Mouse (Mus musculus) liver, postnatal 0 days (tissue): Measurements from ENCODE around the gene Wnt10b. TPM values are rescaled to one million over a fixed set of nuclear protein-coding genes. Genes with fewer than 3 reads are reported as not detected.

Source experiments
- ATAC-seq: fragments of 200-750 bp; cut with Nextera tagmentation; 2 replicates; pipeline ENCODE4 v1.8.0; 2017; ENCODE audit warnings: mild to moderate bottlenecking, moderate library complexity
- DNase-seq: peaks from one replicate; pipeline ENCODE4 v3.0.0-alpha.2; 2016
- H3K27ac ChIP-seq: fragments of 300-500 bp; sonication (generic); 2 replicates; pipeline ENCODE4 v1.5.1; 2014; ENCODE audit warnings: antibody characterized with exemption, moderate library complexity, mild to moderate bottlenecking, low read depth
- H3K27me3 ChIP-seq: fragments of 300-500 bp; sonication (generic); 2 replicates; pipeline ENCODE4 v1.6.1; 2014; ENCODE audit warnings: low read length, control low read depth, mixed read lengths; ENCODE audit not compliant: insufficient read depth
- H3K36me3 ChIP-seq: fragments of 300-500 bp; sonication (generic); replicated peaks from 2 replicates; pipeline ENCODE4 v1.6.1; 2014; ENCODE audit warnings: mild to moderate bottlenecking, control low read depth, low read length, moderate library complexity, mixed read lengths; ENCODE audit not compliant: insufficient read depth
- H3K4me1 ChIP-seq: fragments of 300-500 bp; sonication (generic); 2 replicates; pipeline ENCODE4 v1.6.1; 2014; ENCODE audit warnings: antibody characterized with exemption, mild to moderate bottlenecking, control low read depth; ENCODE audit not compliant: insufficient read depth
- H3K4me2 ChIP-seq: fragments of 300-500 bp; sonication (generic); 2 replicates; pipeline ENCODE4 v1.6.1; 2014; ENCODE audit warnings: low read depth, mild to moderate bottlenecking, low read length, moderate library complexity, mixed read lengths
- H3K4me3 ChIP-seq: fragments of 300-500 bp; sonication (generic); 2 replicates; pipeline ENCODE4 v1.5.1; 2014; ENCODE audit warnings: low read depth, low read length
- H3K9ac ChIP-seq: fragments of 300-500 bp; sonication (generic); replicated peaks from 2 replicates; pipeline ENCODE4 v1.6.1; 2014; ENCODE audit warnings: mild to moderate bottlenecking, moderate library complexity
- H3K9me3 ChIP-seq: fragments of 300-500 bp; sonication (generic); 2 replicates; pipeline ENCODE4 v1.6.1; 2016; ENCODE audit warnings: mild to moderate bottlenecking, control low read depth, low read length, mixed read lengths
- CTCF ChIP-seq: sonication (generic); IDR thresholded peaks from 2 replicates; pipeline ENCODE4 v1.5.1; 2016; ENCODE audit warnings: antibody characterized with exemption, low read depth
- EP300 ChIP-seq: IDR thresholded peaks from 2 replicates; pipeline ENCODE4 v1.6.1; 2016; ENCODE audit warnings: antibody characterized with exemption, low read depth, mild to moderate bottlenecking
- WGBS: fragments of 180-500 bp; shearing (Covaris S2); extraction: QIAGEN DNeasy Blood & Tissue Kit; methylation state at CpG from one replicate; pipeline ENCODE4 v1.1.7; 2014; ENCODE audit not compliant: insufficient replicate concordance; 5-methylcytosine and 5-hydroxymethylcytosine counted together
- polyA plus RNA-seq: library from polyadenylated mRNA; unstranded; fragments of >200 nt; fragmentation: Nextera tagmentation; extraction: Ambion mirVana; gene quantifications from 2 replicates; pipeline ENCODE4 v1.2.1, GENCODE M21; 2015

Wnt10b gene
- polyA plus RNA-seq, 1 experiment from 2014 or later, result 0.04 TPM

GRCm38 (mm10) chr15:98733370-98733769 is 44.6 kb downstream of the Wnt10b start:
- Histone ChIP-seq H3K27ac (no peak overlapping the region), H3K4me2 (no peak overlapping the region), H3K27me3 (no peaks in the 10 kb centered on the region), H3K9ac (no peak overlapping the region), H3K9me3 (no peaks in the 10 kb centered on the region), H3K36me3 (no peaks in the 10 kb centered on the region), H3K4me1 (peaks cover 14% of the 10 kb centered on the region), H3K4me3 (no peak overlapping the region)
- 32% methylated on average over 6 of the region's 6 CpGs for WGBS
- ATAC-seq, result peak; percentile 60
- TF ChIP-seq EP300, result no peak
- TF ChIP-seq CTCF, result no peak
- no peak for DNase-seq

DNA sequence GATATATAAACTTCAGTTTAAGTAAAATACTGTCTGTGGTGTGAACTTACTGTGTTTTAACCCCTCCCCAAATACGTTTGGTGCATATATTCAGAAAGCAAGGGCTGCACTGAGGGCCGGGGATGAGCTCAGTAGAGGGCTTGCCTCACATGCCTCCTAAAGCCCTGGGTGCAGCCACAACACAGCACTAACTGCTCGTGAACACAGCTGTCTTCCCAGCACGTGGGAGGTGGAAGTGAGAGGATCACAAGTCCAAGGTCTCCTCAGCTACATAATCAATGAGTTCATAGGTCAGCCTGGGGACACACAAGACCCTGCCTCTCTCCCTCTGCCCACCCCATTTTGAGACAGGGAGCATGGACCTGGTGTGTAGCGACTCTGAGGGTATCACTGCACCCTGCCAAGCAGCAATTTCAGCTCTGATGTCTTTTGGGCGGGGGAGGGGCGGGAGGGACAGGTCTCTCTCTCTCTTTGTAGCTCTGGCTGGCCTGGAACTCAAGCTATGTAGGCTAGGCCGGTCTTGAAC is 45.9 kb downstream of the Wnt10b start:
- no peak overlapping the region for H3K4me3 ChIP-seq
- no peaks in the 10 kb centered on the region for H3K9me3 ChIP-seq
- ATAC-seq (peak; percentile 12; the same call in 1 of the 2 replicates), DNase-seq (peak; percentile 23)
- 47% methylated on average over 8 of the region's 8 CpGs for WGBS
- TF ChIP-seq CTCF (no peak), EP300 (no peak)
- peaks cover 26% of the 10 kb centered on the region for H3K4me1 ChIP-seq
- H3K27me3 ChIP-seq, result no peaks in the 10 kb centered on the region
- no peak overlapping the region for H3K9ac ChIP-seq
- no peaks in the 10 kb centered on the region for H3K36me3 ChIP-seq
- no peak overlapping the region for H3K27ac ChIP-seq
- H3K4me2 ChIP-seq, result no peak overlapping the region

DNA sequence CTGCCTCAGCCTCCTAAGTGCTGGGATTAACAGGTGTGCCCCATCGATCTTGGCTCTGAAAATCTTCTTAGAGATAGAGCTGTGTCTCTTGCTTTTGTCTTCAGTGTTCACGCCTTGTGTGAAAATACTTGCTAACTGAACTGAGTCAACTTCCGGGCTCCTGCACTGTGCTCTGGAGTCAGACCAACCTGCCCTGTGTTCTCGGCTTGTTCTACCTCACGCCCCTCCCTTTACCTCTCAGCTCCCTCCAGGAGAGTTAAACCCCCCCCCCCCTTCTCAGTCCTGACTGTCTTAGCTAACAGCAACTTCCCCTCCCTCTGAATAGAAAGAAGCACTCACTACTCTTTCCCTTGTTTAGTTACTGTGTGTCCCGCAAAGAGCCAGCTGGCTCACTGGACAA is 47.2 kb downstream of the Wnt10b start:
- peaks cover 30% of the 10 kb centered on the region for H3K4me1 ChIP-seq
- H3K4me3 ChIP-seq, result no peak overlapping the region

GRCm38 (mm10) chr15:98729791-98730545 is 48.0 kb downstream of the Wnt10b start:
- Histone ChIP-seq H3K9ac (no peak overlapping the region), H3K4me2 (no peak overlapping the region), H3K4me3 (no peak overlapping the region), H3K9me3 (no peaks in the 10 kb centered on the region), H3K4me1 (peaks cover 30% of the 10 kb centered on the region), H3K27ac (no peak overlapping the region), H3K27me3 (no peaks in the 10 kb centered on the region), H3K36me3 (no peaks in the 10 kb centered on the region)
- DNase-seq (no peak), ATAC-seq (no peak)
- WGBS, result 41% methylated on average over 7 of the region's 7 CpGs
- TF ChIP-seq EP300 (no peak), CTCF (no peak)

More for the DNA sequence above, 47.2 kb downstream of the Wnt10b start:
- Histone ChIP-seq H3K36me3 (no peaks in the 10 kb centered on the region), H3K4me2 (no peak overlapping the region), H3K27me3 (no peaks in the 10 kb centered on the region), H3K9me3 (no peaks in the 10 kb centered on the region), H3K9ac (no peak overlapping the region), H3K27ac (no peak overlapping the region)
- WGBS, result 56% methylated on average over 6 of the region's 6 CpGs
- DNase-seq (no peak), ATAC-seq (no peak)
- TF ChIP-seq CTCF (no peak), EP300 (no peak)

DNA sequence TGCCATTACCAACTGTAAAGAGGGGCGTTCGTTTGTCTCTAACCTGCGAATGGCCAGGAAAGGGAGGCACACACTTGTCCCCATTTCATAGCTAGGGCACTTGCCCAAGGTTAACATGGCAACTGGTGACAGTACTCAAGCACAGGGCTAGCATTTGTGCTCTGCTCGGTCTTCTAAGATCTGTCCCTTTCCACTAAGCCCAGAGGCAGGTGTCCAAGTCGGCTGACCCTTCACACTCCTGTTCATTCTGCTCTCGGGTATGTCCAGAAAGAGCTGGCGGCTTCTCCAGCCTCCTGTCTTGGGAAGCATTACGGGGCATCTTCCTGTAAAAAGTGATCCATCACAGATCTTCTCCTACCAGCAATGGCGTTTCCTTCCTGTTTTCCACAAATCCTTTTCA is 49.6 kb downstream of the Wnt10b start:
- Histone ChIP-seq H3K4me2 (peak overlapping the region; percentile 99), H3K4me1 (peaks cover 25% of the 10 kb centered on the region), H3K9me3 (no peaks in the 10 kb centered on the region), H3K36me3 (no peaks in the 10 kb centered on the region), H3K4me3 (peak overlapping the region; percentile 57; the same call in 1 of the 2 replicates), H3K27me3 (no peaks in the 10 kb centered on the region), H3K27ac (no peak overlapping the region), H3K9ac (no peak overlapping the region)
- no peak for DNase-seq
- no peak; the same call in 1 of the 2 replicates for ATAC-seq
- no peak for TF ChIP-seq EP300
- no peak for TF ChIP-seq CTCF
- WGBS, result 22% methylated on average over 9 of the region's 9 CpGs

DNA sequence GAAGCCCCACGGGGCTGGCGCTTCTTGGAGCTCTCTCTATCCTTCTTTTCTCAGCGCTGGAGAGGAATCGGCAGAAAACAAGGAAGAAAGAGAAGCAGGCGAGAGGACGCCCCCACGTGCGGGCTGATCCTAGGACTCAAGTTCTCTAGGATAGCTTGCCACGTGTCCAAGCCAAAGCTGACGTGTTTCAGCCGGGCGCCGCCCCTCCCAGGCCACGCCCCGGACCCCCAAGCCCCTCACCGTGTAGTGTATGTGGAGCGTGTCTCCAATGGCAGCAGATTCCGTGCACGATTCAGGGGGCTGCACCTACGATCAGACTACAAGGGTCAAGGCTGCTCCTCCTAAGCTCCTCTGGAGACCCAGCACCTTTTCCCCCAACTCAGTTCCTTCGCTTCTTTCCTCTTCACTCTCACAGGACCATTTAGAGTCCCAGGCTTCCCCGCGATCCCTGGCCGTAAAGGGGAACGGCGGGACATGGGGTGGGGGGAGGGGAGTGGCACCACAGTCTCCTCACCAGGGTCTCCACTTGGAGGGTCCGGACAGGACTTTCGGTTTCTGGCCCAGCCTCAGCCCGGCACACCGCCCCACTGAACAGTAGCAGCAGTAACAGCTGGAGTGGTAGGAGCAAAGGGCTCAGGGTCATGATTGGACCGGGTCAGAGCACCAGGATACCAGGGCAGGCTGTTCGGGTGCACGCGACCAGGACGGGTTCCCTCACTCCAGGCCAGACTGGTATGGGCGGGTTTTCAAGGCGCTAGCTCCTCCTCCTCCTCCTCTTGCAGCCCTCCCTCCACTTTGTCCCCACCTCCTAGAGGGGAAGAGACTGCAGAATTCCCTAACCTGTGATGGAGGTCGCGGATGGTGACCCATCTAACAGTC is 50.3 kb downstream of the Wnt10b start, which contains the start of gene Fkbp11:
TSS of gene Fkbp11 (minus strand) at position 756 of the 879 bp plus-strand sequence.
- Histone ChIP-seq H3K36me3 (no peaks in the 10 kb centered on the region), H3K4me1 (peaks cover 23% of the 10 kb centered on the region), H3K4me3 (peak within 1 kb of the TSS; percentile 57), H3K9me3 (no peaks in the 10 kb centered on the region), H3K27ac (peak within 1 kb of the TSS; percentile 66), H3K4me2 (peak within 1 kb of the TSS; percentile 99), H3K27me3 (no peaks in the 10 kb centered on the region), H3K9ac (peak within 1 kb of the TSS; percentile 72)
- ATAC-seq (peak; percentile 90), DNase-seq (peak; percentile 72)
- WGBS, result under 1% methylated on average over 38 of the region's 39 CpGs
- TF ChIP-seq CTCF (no peak), EP300 (no peak)
